Mouse (Mus musculus) cortical plate, adult 2 months (tissue): ENCODE results near the gene Slc16a13. TPM values are rescaled to one million over a fixed set of nuclear protein-coding genes. Genes with fewer than 3 reads are reported as not detected.

Experiments
- H3K27ac ChIP-seq: fragments of 200-500 bp; 2 replicates; pipeline ENCODE4 v1.5.1; 2012; ENCODE audit warnings: low read length, control low read depth, inconsistent platforms; ENCODE audit not compliant: insufficient read depth
- H3K4me1 ChIP-seq: fragments of 200-500 bp; 2 replicates; pipeline ENCODE4 v1.6.1; 2011; ENCODE audit warnings: low read length; ENCODE audit not compliant: control insufficient read depth, insufficient read depth
- H3K4me3 ChIP-seq: fragments of 200-500 bp; 2 replicates; pipeline ENCODE4 v1.5.1; 2011; ENCODE audit warnings: mild to moderate bottlenecking, low read length, control low read depth; ENCODE audit not compliant: insufficient read depth
- CTCF ChIP-seq: fragments of 200-500 bp; IDR thresholded peaks from 2 replicates; pipeline ENCODE4 v1.5.1; 2011; ENCODE audit warnings: mild to moderate bottlenecking, control low read depth, low read length; ENCODE audit not compliant: insufficient read depth; ENCODE audit errors: extremely low read depth
- POLR2A ChIP-seq: fragments of 200-500 bp; IDR thresholded peaks from 2 replicates; pipeline ENCODE4 v1.6.1; 2011; ENCODE audit warnings: mild to moderate bottlenecking, low read length, control low read depth; ENCODE audit not compliant: insufficient read depth; ENCODE audit errors: extremely low read depth
- polyA plus RNA-seq: library from polyadenylated mRNA; depleted of rRNA; stranded (reverse); fragments of >200 nt; gene quantifications from 2 replicates; pipeline ENCODE4 v1.2.3, GENCODE M21; 2012; rRNA removed

Slc16a13 gene
- 6.2 and 6.3 TPM in 2 replicates for polyA plus RNA-seq

DNA sequence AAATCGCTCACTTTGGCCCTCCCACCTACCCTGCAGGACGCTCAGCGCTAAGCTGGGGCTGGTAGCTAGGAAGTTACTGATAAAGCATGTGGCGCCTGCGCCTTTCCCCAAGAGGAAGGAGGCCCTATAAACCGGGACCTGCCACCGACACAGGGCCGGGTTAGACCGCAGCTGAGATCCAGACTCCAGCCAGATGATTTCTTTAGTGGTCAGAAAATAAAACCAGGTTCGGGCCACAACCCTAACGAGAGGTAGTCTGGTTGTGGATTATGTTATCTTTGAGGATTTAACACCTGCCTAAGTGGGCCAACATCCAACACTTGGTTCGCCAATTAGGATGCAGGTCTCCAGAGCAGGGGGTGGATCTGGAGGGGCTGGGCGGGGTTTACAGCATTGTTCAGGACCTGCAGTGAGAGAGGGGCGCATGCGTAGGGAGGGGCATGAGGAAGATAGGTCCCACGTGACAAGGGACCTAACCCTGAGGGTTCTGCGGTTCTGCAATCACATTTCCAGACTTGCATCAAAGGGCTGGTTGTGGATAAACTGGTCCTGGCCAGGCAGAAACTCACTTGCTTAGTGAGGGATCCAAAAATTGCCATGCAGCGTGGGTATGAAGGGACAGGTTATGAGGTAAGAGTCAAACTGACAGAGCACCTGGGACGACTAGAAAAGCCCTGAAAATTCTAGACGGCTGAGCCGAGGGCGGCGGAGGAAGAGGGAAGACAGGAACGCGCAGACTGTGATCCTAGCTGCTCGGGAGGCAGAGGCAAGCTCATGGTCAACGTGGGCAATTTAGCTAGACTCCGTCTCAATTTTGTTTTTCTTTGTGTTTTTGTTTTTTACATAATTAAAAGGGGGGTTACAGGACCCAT, at the start of gene Slc16a13:
Gene Slc16a13 (minus strand): TSS at position 334 of the 872 bp plus-strand sequence.
- Histone ChIP-seq H3K27ac (peak within 1 kb of the TSS; percentile 49), H3K4me1 (no peaks in the 10 kb centered on the region), H3K4me3 (peak within 1 kb of the TSS; percentile 52)
- TF ChIP-seq CTCF (no peak), POLR2A (peak; percentile 100)

DNA sequence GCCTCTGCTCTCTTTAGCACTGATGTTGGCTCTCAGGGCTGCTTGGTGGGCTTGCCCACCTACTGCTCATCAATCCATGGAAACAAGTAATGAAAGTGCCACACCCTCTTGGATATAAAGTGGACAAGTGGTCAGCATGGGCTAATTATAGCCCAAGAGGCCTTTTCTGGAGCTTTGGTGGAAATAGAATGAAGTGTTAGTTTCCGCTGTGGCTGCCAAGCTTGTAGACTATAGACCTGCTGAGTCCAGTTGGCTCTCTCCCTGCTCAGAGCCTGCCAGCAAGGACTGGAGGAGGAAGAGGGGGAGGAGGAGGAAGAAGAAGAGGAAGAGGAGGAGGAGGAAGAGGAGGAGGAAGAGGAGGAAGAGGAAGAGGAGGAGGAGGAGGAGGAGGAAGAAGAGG, 45.5 kb upstream of the Slc16a13 start:
- H3K27ac ChIP-seq, result no peak overlapping the region
- H3K4me1 ChIP-seq, result no peaks in the 10 kb centered on the region
- no peak for TF ChIP-seq POLR2A
- TF ChIP-seq CTCF, result no peak
- no peak overlapping the region for H3K4me3 ChIP-seq

DNA sequence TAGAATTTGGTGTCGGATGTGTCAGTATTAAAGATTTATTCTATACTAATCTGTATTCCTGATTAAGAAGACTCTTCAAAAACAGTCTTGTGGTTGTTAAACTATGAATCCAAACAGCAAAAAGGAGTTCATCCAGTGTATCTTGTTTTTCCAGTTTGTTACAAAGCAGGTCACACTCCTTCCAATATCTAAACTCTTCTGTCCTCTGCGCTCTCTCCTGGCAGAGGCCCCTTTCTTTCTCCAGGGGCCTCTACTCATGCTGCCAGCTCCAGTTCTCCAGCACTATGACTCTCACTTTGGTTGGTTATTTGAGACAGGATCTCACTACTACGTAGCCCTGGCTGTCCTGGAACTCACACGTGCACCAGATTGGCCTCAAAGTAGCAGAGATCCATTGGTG, 45.0 kb upstream of the Slc16a13 start:
- TF ChIP-seq POLR2A (no peak), CTCF (no peak)
- no peak overlapping the region for H3K27ac ChIP-seq

DNA sequence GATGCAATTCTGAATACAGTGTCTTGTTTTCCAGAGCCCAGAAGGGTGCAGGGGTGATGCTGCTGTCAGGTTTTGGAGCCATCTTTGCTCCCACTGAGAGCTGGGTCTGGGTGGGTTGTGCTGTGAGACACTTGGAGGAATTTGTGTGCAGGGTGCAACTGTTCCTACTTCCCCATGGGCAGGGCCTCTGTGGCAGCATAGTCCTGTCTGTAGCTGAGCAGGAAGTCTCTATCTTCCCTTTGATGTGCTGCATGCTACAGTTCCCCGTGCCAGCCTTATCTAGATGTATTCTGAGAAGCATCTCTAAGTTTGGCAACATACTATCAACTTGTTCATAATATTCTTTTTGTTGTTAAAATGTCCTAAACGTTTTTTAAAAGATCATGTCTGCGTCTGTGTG, 44.4 kb upstream of the Slc16a13 start:
- H3K27ac ChIP-seq, result no peak overlapping the region
- no peaks in the 10 kb centered on the region for H3K4me1 ChIP-seq
- no peak for TF ChIP-seq CTCF
- no peak for TF ChIP-seq POLR2A
- H3K4me3 ChIP-seq, result no peak overlapping the region

More for the DNA sequence above, 45.0 kb upstream of the Slc16a13 start:
- H3K4me3 ChIP-seq, result no peak overlapping the region
- H3K4me1 ChIP-seq, result no peaks in the 10 kb centered on the region

DNA sequence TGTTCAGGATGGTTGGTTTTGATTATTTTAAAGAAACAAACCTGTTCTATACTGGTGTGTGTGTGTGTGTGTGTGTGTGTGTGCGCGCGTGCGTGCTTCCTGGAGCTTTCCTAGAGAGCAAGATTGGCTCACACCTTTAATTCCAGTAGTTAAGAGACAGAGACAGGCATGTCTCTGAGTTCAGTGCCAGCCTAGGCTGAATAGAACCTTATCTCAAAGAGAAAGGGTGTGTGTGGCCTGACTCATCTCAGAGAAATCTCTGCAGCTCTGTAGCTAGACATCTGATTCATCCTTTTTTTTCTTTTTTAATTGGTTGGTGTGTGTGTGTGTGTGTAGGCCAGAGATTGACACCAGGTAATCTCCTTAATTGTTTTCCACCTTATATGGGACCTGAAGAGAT, 38.2 kb upstream of the Slc16a13 start:
- Histone ChIP-seq H3K27ac (no peak overlapping the region), H3K4me3 (no peak overlapping the region), H3K4me1 (no peaks in the 10 kb centered on the region)
- TF ChIP-seq POLR2A, result no peak
- no peak for TF ChIP-seq CTCF

DNA sequence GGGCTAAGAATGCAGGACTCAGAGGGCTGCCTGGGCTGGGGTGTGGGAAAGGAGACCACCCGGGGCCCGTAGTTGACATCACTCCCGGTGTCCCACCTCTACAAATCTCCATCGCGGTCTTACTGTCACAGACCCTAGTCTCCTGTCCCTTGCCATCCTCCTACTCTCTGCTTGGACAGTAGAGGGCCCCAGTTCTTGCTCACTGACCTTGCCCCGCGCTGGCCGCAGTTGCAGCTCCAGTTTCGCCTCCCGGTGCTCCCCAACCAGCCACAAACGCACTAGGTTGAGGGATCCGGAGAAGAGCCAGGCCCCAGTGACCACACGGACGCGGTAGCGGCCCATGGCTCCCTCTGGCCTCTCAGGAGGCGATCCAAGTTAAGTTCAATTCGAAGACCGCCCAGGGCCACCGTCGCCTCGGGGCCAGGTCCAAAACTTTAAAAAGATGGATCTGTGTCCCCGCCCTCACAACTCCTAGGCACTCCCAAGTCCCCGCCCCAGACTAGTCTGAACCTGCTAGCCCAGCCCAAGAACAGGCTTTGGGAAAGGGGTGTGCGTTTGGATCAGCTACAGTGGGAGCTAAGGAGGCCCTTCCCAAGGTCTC, 34.2 kb upstream of the Slc16a13 start, which contains the start of gene Alox12:
Gene Alox12 (minus strand): TSS at position 423 of the 601 bp plus-strand sequence.
- no peak within 1 kb of the TSS for H3K4me3 ChIP-seq
- TF ChIP-seq POLR2A (no peak), CTCF (peak; percentile 22; the same call in 1 of the 2 replicates)
- H3K27ac ChIP-seq, result no peak within 1 kb of the TSS
- H3K4me1 ChIP-seq, result no peaks in the 10 kb centered on the region

DNA sequence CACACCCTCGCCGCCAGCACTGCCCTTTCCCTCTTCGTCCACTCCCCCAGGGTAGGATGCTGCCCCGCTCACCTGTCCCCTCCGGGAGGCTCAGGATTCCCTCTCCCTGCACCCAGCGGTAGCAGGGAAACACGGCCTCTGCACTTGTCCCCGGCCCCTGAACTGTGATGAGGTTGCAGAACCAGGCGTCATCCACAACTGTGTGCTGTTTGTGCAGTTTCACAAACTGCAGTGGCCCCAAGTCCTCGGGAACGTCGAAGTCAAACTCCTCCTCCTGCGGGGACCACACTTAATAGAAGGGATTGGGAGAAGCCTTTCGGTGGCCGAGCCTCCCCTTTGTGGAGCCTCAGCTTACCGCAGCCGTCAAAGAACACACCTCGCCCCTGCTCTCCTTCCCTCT, 33.5 kb upstream of the Slc16a13 start:
- Histone ChIP-seq H3K27ac (no peak overlapping the region), H3K4me3 (no peak overlapping the region), H3K4me1 (no peaks in the 10 kb centered on the region)
- TF ChIP-seq CTCF (no peak), POLR2A (no peak)

DNA sequence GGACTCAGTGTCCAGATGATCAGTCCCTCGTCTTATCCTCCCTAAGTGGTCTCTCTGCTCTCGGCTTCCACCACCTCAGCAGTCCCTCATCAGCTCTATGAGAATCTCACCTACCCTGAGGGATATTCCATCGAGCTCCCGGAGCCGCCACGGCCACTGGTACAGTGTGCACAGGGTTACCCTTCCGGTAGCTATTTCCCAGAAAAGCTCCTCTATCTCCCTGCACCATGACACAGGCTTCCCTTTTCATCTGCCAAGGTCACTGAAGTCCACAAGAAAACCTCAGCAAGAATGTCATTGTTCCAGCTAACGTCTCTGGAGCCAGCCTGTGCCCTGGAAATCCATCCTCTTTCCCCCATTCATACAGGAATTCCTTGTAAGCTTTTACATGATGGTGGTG, 31.0 kb upstream of the Slc16a13 start:
- TF ChIP-seq CTCF (no peak), POLR2A (no peak)
- H3K4me3 ChIP-seq, result no peak overlapping the region

DNA sequence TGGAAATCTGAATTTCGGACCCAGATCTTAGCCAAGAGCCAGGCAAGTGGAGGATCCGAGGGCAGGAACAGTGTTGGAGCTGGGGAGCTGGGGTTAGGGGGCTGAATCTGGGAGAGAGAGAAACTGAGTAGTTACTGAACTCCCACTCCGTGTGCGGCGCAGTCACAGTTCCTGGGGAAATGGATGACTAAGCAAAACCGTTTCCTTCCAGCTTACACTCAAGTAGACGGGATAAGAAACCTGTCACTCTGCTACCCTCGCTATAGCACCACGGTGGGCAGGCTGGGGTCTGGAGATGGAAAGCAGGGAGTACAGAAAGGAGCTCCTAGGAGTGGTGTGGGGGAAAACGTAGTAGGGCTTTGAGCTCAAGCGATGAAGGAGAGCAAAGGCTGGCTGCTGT, 29.3 kb upstream of the Slc16a13 start:
- Histone ChIP-seq H3K27ac (no peak overlapping the region), H3K4me3 (no peak overlapping the region), H3K4me1 (no peaks in the 10 kb centered on the region)
- TF ChIP-seq CTCF, result no peak
- TF ChIP-seq POLR2A, result no peak

More for the DNA sequence above, 31.0 kb upstream of the Slc16a13 start:
- H3K27ac ChIP-seq, result no peak overlapping the region
- no peaks in the 10 kb centered on the region for H3K4me1 ChIP-seq
